Mouse (Mus musculus) lung, embryonic 14.5 days (tissue): ENCODE data around the gene Dnase1l1. TPM values are rescaled to one million over a fixed set of nuclear protein-coding genes. Genes with fewer than 3 reads are reported as not detected.

Experiments
- ATAC-seq: fragments of 200-750 bp; cut with Nextera tagmentation; 2 replicates; pipeline ENCODE4 v1.8.0; 2017; ENCODE audit warnings: mild to moderate bottlenecking, moderate TSS enrichment, moderate library complexity; ENCODE audit not compliant: insufficient read depth
- DNase-seq: peaks from one replicate; pipeline ENCODE4 v3.0.0-alpha.2; 2015
- H3K27ac ChIP-seq: fragments of 300-500 bp; sonication (generic); 2 replicates; pipeline ENCODE4 v1.5.1; 2014; ENCODE audit warnings: low read depth, mild to moderate bottlenecking, moderate library complexity
- H3K27me3 ChIP-seq: fragments of 300-500 bp; sonication (generic); 2 replicates; pipeline ENCODE4 v1.6.1; 2014; ENCODE audit warnings: low read length, control low read depth; ENCODE audit not compliant: insufficient read depth
- H3K36me3 ChIP-seq: fragments of 300-500 bp; sonication (generic); 2 replicates; pipeline ENCODE4 v1.6.1; 2014; ENCODE audit warnings: control low read depth; ENCODE audit not compliant: insufficient read depth
- H3K4me1 ChIP-seq: fragments of 300-500 bp; sonication (generic); 2 replicates; pipeline ENCODE4 v1.6.1; 2014; ENCODE audit warnings: antibody characterized with exemption, control low read depth; ENCODE audit not compliant: insufficient read depth
- H3K4me2 ChIP-seq: fragments of 300-500 bp; sonication (generic); 2 replicates; pipeline ENCODE4 v1.6.1; 2014; ENCODE audit warnings: mild to moderate bottlenecking
- H3K4me3 ChIP-seq: fragments of 300-500 bp; sonication (generic); 2 replicates; pipeline ENCODE4 v1.5.1; 2014; ENCODE audit warnings: low read depth, low read length
- H3K9ac ChIP-seq: fragments of 300-500 bp; sonication (generic); 2 replicates; pipeline ENCODE4 v1.6.1; 2014
- H3K9me3 ChIP-seq: fragments of 300-500 bp; sonication (generic); 2 replicates; pipeline ENCODE4 v1.6.1; 2016; ENCODE audit warnings: low read depth, low read length, control low read depth
- CTCF ChIP-seq: IDR thresholded peaks from 2 replicates; pipeline ENCODE4 v1.5.1; 2016; ENCODE audit warnings: antibody characterized with exemption, low read depth
- WGBS: fragments of 180-500 bp; shearing (Covaris S2); extraction: QIAGEN DNeasy Blood & Tissue Kit; methylation state at CpG from one replicate; pipeline ENCODE4 v1.1.7; 2014; 5-methylcytosine and 5-hydroxymethylcytosine counted together
- polyA plus RNA-seq: library from polyadenylated mRNA; unstranded; fragments of >200 nt; fragmentation: Nextera tagmentation; extraction: Ambion mirVana; gene quantifications from 2 replicates; pipeline ENCODE4 v1.2.1, GENCODE M21; 2014

Dnase1l1 gene
- polyA plus RNA-seq, 1 experiment from 2014 or later, result 11.0 TPM

DNA sequence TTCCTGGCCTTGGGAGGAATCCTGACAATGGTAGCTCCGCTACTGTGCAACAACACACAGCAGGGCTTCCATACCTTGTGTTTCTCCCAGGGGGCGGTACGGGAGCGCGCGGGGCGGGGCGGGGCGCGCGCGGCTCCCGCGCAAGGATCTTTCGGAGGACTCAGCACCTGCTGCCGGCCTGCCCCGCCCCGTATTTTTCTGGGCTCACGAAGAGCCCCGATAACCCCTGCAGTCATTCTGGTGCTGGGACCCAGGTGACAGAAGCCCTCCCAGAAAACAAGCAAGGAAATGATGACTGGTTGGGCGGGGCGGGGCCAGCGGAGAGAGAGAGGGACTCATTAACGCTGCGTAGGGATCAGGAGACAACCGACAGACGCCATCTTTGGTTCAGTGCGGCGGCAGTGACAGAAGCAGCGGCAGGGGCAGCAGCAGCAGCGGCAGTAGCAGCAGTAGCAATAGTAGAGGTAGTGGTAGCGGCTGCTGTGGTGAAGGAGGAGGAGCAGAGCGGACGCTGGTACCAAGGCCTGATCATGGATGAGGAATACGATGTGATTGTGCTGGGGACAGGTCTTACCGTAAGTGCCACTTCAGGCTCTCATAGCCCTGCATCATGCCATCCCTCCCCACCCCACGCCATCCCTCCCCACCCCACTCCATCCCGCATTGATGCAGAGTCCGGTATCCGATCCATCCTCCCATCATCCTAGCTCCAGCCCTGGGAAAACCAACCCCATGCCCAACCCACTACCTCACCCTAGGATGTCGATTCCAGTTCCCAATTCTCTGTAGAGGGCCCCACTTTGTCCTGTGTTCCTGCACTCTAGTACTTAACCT is 22.9 kb upstream of the Dnase1l1 start, which contains the start of gene Gdi1:
Gdi1 (plus strand) TSS at position 132 of the 834 bp plus-strand sequence.
- H3K27me3 ChIP-seq, result no peaks in the 10 kb centered on the region
- H3K4me3 ChIP-seq, result peak within 1 kb of the TSS; percentile 55
- peaks cover 71% of the 10 kb centered on the region for H3K36me3 ChIP-seq
- H3K9me3 ChIP-seq, result no peaks in the 10 kb centered on the region
- 12% methylated on average over 40 of the region's 41 CpGs for WGBS
- peak; percentile 24 for TF ChIP-seq CTCF
- no peaks in the 10 kb centered on the region for H3K4me1 ChIP-seq
- H3K4me2 ChIP-seq, result peak within 1 kb of the TSS; percentile 69
- DNase-seq (peak; percentile 81), ATAC-seq (peak; percentile 88)
- H3K27ac ChIP-seq, result peak within 1 kb of the TSS; percentile 81
- H3K9ac ChIP-seq, result peak within 1 kb of the TSS; percentile 59

- H3K9ac ChIP-seq, result no peak overlapping the region
- WGBS, result 75% methylated on average over 3 of the region's 3 CpGs
- no peak for DNase-seq
- no peaks in the 10 kb centered on the region for H3K4me1 ChIP-seq
- no peaks in the 10 kb centered on the region for H3K27me3 ChIP-seq
- H3K36me3 ChIP-seq, result peaks cover 39% of the 10 kb centered on the region; the same call in 1 of the 2 replicates
- no peak overlapping the region for H3K4me3 ChIP-seq
- ATAC-seq, result no peak
- H3K4me2 ChIP-seq, result no peak overlapping the region
- no peak for TF ChIP-seq CTCF
- no peak overlapping the region for H3K27ac ChIP-seq
- no peaks in the 10 kb centered on the region for H3K9me3 ChIP-seq
Measured at GRCm38 (mm10) chrX:74299721-74300120, 17.6 kb upstream of the Dnase1l1 start.

DNA sequence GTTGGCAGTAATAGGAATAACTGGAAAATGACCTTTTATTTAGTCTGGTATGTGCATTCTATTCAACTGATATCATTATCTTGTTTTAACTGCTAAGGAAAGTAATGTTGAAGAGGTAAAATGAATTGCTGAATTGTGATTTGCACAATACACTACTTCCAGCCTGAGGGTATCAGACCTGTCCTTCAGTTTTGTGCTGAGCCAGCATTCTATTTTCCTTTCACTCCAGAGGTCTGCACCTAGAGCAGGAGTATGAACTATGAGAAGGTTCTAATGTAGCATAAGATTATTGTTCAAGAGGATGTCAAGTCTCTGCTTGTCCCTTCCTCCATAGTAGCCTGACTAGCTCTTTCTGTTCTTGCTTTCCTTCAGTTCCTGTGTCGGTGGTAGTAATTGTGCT is 16.2 kb upstream of the Dnase1l1 start:
- no peak for TF ChIP-seq CTCF
- no peaks in the 10 kb centered on the region for H3K9me3 ChIP-seq
- no peak for ATAC-seq

DNA sequence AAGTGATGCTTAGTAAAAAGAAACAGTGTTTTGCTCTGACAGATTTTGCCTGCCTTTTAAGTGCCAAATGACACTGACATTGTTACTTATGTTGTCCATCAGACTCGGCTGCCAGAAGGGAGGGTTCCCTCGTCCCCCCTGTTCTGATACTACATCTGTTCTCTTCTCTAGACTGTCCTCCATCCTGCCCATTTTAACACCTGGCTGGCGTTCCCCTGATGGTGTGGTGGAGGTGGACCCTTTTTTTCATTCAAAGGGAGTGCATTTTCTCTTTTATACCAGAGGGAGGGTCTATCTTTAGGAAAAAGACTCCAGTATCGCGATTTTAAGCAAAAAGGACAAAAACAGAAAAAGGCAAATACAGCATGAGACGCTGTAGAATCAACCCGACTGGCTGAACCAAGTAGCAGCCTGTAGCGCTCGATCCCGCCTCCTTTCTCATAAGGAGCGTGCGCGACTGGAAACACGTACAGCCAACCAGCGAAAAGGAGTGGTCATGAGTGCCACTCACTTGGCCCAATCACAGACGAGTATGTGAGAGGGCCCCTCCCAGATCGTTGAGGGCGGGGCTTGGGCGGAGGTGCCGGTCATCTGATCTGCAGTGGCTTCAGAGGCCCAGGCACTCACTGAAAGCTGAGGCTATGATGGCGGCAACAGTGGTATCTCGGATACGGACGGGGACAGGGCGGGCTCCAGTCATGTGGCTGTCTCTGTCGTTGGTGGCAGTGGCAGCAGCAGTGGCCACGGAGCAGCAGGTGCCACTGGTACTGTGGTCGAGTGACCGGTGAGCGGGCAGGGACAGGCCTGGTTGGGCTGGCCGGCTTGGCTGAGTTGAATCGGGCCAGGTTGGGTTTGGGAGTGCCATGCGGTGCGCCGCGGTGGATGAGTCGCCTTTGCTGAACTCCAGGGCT is 14.7 kb upstream of the Dnase1l1 start, which contains the start of gene Atp6ap1:
Atp6ap1 (plus strand) TSS at position 560 of the 911 bp plus-strand sequence.
- no peaks in the 10 kb centered on the region for H3K9me3 ChIP-seq
- peak within 1 kb of the TSS; percentile 61 for H3K4me3 ChIP-seq
- no peaks in the 10 kb centered on the region for H3K27me3 ChIP-seq
- peak within 1 kb of the TSS; percentile 68 for H3K9ac ChIP-seq
- H3K36me3 ChIP-seq, result peaks cover 16% of the 10 kb centered on the region; the same call in 1 of the 2 replicates
- peak; percentile 95 for DNase-seq
- no peak for TF ChIP-seq CTCF
- peak; percentile 99 for ATAC-seq
- H3K27ac ChIP-seq, result peak within 1 kb of the TSS; percentile 50
- H3K4me1 ChIP-seq, result no peaks in the 10 kb centered on the region
- 11% methylated on average over 37 of the region's 37 CpGs for WGBS
- peak within 1 kb of the TSS; percentile 72 for H3K4me2 ChIP-seq

More for the DNA sequence above, 16.2 kb upstream of the Dnase1l1 start:
- Histone ChIP-seq H3K27ac (no peak overlapping the region), H3K4me3 (no peak overlapping the region), H3K4me2 (no peak overlapping the region), H3K36me3 (peaks cover 31% of the 10 kb centered on the region; the same call in 1 of the 2 replicates), H3K9ac (no peak overlapping the region), H3K4me1 (no peaks in the 10 kb centered on the region), H3K27me3 (no peaks in the 10 kb centered on the region)
- WGBS, result 92% methylated on average over 1 of the region's 1 CpGs
- DNase-seq, result no peak

- no peak for ATAC-seq
- Histone ChIP-seq H3K9ac (no peak overlapping the region), H3K4me3 (no peak overlapping the region), H3K36me3 (peaks cover 8% of the 10 kb centered on the region; the same call in 1 of the 2 replicates), H3K27ac (no peak overlapping the region), H3K9me3 (no peaks in the 10 kb centered on the region), H3K4me2 (no peak overlapping the region), H3K27me3 (no peaks in the 10 kb centered on the region), H3K4me1 (no peaks in the 10 kb centered on the region)
- TF ChIP-seq CTCF, result no peak
- 70% methylated on average over 4 of the region's 4 CpGs for WGBS
- DNase-seq, result no peak
Measured at GRCm38 (mm10) chrX:74293431-74293830, 11.3 kb upstream of the Dnase1l1 start.

GRCm38 (mm10) chrX:74283092-74283437 is 928 bp upstream of the Dnase1l1 start:
- H3K4me2 ChIP-seq, result peak overlapping the region; percentile 77
- WGBS, result 25% methylated on average over 5 of the region's 5 CpGs

More at GRCm38 (mm10) chrX:74283092-74283437, 928 bp upstream of the Dnase1l1 start:
- H3K9me3 ChIP-seq, result no peaks in the 10 kb centered on the region
- peaks cover 4% of the 10 kb centered on the region; the same call in 1 of the 2 replicates for H3K36me3 ChIP-seq
- peak overlapping the region; percentile 65 for H3K9ac ChIP-seq
- DNase-seq (no peak), ATAC-seq (no peak)
- peak overlapping the region; percentile 89 for H3K27ac ChIP-seq
- no peak for TF ChIP-seq CTCF
- H3K4me1 ChIP-seq, result no peaks in the 10 kb centered on the region
- peak overlapping the region; percentile 55 for H3K4me3 ChIP-seq
- H3K27me3 ChIP-seq, result no peaks in the 10 kb centered on the region
